In genomic region chr12:99349650-99349997, GRCm38 (mm10) we compare ENCODE assay signal across 13 mouse cellular contexts.
DNase-seq lines count a peak whose midpoint lies in the region; ATAC-seq and TF ChIP-seq lines count a peak whose summit lies in the region.
"Had no signal": no experiment of that assay in that cellular context is flagged by ENCODE, and none has a peak within 500 bp of the region (broad histone marks: within the 10 kb centered on the region; RNA-seq: fewer than 3 reads in every experiment).

No protein-coding gene starts in this region.

- H3K4me1 ChIP-seq in heart, embryonic 10.5 days: peaks cover 72% of the 10 kb centered on the region
- peaks cover 34% of the 10 kb centered on the region for H3K4me1 ChIP-seq in intestine, postnatal 0 days (replicated peaks; ENCODE audit: control insufficient read depth, insufficient read depth, low read length)

- no peaks in the 10 kb centered on the region for H3K27me3 ChIP-seq in heart, embryonic 10.5 days (ENCODE audit: insufficient read depth, poor library complexity, severe bottlenecking)
- no peaks in the 10 kb centered on the region for H3K27me3 ChIP-seq in intestine, postnatal 0 days (replicated peaks; ENCODE audit: control insufficient read depth, insufficient read depth, low read length)
- H3K27me3 ChIP-seq: midbrain, embryonic 12.5 days had no signal

- H3K4me2 ChIP-seq in intestine, postnatal 0 days (replicated peaks; ENCODE audit: low read depth): no peak overlapping the region
- H3K4me2 ChIP-seq: hindbrain, embryonic 14.5 days; midbrain, embryonic 12.5 days had no signal

- no peak for DNase-seq in heart, embryonic 10.5 days (ENCODE audit: low spot score)
- DNase-seq in heart, adult 9 months (ENCODE audit: low spot score in 2 of 2): no peak
- DNase-seq in MEL-GATA-1-ER (ENCODE audit: extremely low read depth, low read depth): peak; percentile 60
- peak; percentile 21 to 23 for DNase-seq in monocyte, adult 2 months (ENCODE audit: low read depth in 1 of 2, low spot score in 2 of 2)
- no peak for DNase-seq in yolk sac, embryonic 10.5 days (ENCODE audit: low spot score)
- no peak for DNase-seq in urinary bladder, adult 18-20 months (ENCODE audit: low spot score in 2 of 2)
- DNase-seq in thymus, adult 18-20 months: no peak
- DNase-seq: cerebellum, adult 8-10 months; gastrocnemius, postnatal 10 days; kidney, postnatal 25 days had no signal

- H3K9ac ChIP-seq in intestine, postnatal 0 days (ENCODE audit: low read depth, low read length): no peak overlapping the region
- H3K9ac ChIP-seq: hindbrain, embryonic 14.5 days; midbrain, embryonic 12.5 days had no signal

- H3K4me3 ChIP-seq in heart, embryonic 10.5 days: no peak overlapping the region
- H3K4me3 ChIP-seq in intestine, postnatal 0 days (ENCODE audit: low read depth, low read length): no peak overlapping the region
- H3K4me3 ChIP-seq: midbrain, embryonic 12.5 days had no signal

- H3K9me3 ChIP-seq in heart, embryonic 10.5 days: no peaks in the 10 kb centered on the region
- no peaks in the 10 kb centered on the region for H3K9me3 ChIP-seq in intestine, postnatal 0 days (ENCODE audit: control insufficient read depth)
- H3K9me3 ChIP-seq: midbrain, embryonic 12.5 days had no signal

- H3K27ac ChIP-seq in heart, embryonic 10.5 days: peak overlapping the region; percentile 47; the same call in 1 of the 2 replicates
- peak overlapping the region; percentile 77 for H3K27ac ChIP-seq in intestine, postnatal 0 days (ENCODE audit: low read depth, low read length)
- H3K27ac ChIP-seq: hindbrain, embryonic 14.5 days; midbrain, embryonic 12.5 days had no signal

- ATAC-seq in intestine, postnatal 0 days: peak; percentile 17

- WGBS in heart, embryonic 10.5 days: 60% methylated on average over 9 of the region's 9 CpGs
- 42% methylated on average over 9 of the region's 9 CpGs for WGBS in intestine, postnatal 0 days

- peaks cover 4% of the 10 kb centered on the region; the same call in 1 of the 2 replicates for H3K36me3 ChIP-seq in heart, embryonic 10.5 days
- H3K36me3 ChIP-seq in intestine, postnatal 0 days (ENCODE audit: control insufficient read depth, insufficient read depth): no peaks in the 10 kb centered on the region
- H3K36me3 ChIP-seq: midbrain, embryonic 12.5 days had no signal

- TF ChIP-seq CTCF in intestine, postnatal 0 days (IDR thresholded peaks at IDR 0.05; ENCODE audit: low read depth): no peak

Comparison
In these comparisons a context has a peak if more than half of its experiments do, and no peak if none do; other contexts are left out.
1. DNase-seq: peak in MEL-GATA-1-ER (single experiment) and monocyte, adult 2 months (2 of 2); none in heart, embryonic 10.5 days (single experiment), heart, adult 9 months (0 of 2), yolk sac, embryonic 10.5 days (single experiment), urinary bladder, adult 18-20 months (0 of 2) and thymus, adult 18-20 months (0 of 2).